Mouse (Mus musculus) ES-E14 (cell line): ENCODE measurements around the gene Fcamr. TPM values are rescaled to one million over a fixed set of nuclear protein-coding genes. Genes with fewer than 3 reads are reported as not detected.

Experiments
- DNase-seq: peaks from one replicate; pipeline ENCODE4 v3.0.0-alpha.2; 2013; ENCODE audit warnings: low read depth, low spot score
- H3K27ac ChIP-seq: 2 replicates; pipeline ENCODE4 v1.5.1; 2012; ENCODE audit warnings: low read depth, mild to moderate bottlenecking, low read length, moderate library complexity, mixed read lengths; ENCODE audit not compliant: poor library complexity, insufficient read depth, severe bottlenecking
- H3K36me3 ChIP-seq: 2 replicates; pipeline ENCODE4 v1.6.1; 2012; ENCODE audit warnings: mild to moderate bottlenecking, low read length, moderate library complexity, mixed read lengths; ENCODE audit not compliant: control insufficient read depth, poor library complexity, insufficient read depth, severe bottlenecking
- H3K4me1 ChIP-seq, 2 experiments: fragments of 150-350 bp in 1 of 2; sonication (generic) in 1 of 2; 2 replicates each; pipeline ENCODE4 v1.6.1; 2012; ENCODE audit warnings: low read length in 2 of 2, mild to moderate bottlenecking in 1 of 2, mixed read lengths in 1 of 2; ENCODE audit not compliant: control insufficient read depth in 2 of 2, insufficient read depth in 2 of 2, poor library complexity in 1 of 2
- H3K4me3 ChIP-seq, 2 experiments: fragments of 150-350 bp in 1 of 2; sonication (generic) in 1 of 2; 2 replicates each; pipeline ENCODE4 v1.5.1; 2012; ENCODE audit warnings: low read length in 2 of 2, low read depth in 1 of 2, mild to moderate bottlenecking in 1 of 2, mixed read lengths in 1 of 2; ENCODE audit not compliant: insufficient read depth in 1 of 2, poor library complexity in 1 of 2, severe bottlenecking in 1 of 2
- H3K9ac ChIP-seq: 2 replicates; pipeline ENCODE4 v1.6.1; 2012; ENCODE audit warnings: low read depth, mild to moderate bottlenecking, low read length, mixed read lengths; ENCODE audit not compliant: poor library complexity, insufficient read depth, severe bottlenecking
- H3K9me3 ChIP-seq: fragments of 150-350 bp; sonication (generic); 2 replicates; pipeline ENCODE4 v1.6.1; 2012; ENCODE audit warnings: low read depth, mild to moderate bottlenecking, low read length; ENCODE audit not compliant: control insufficient read depth, insufficient read depth
- CHD2 ChIP-seq: IDR thresholded peaks from 2 replicates; pipeline ENCODE4 v1.6.1; 2014; ENCODE audit warnings: mild to moderate bottlenecking, low read depth, low read length, inconsistent platforms
- HCFC1 ChIP-seq: IDR thresholded peaks from 2 replicates; pipeline ENCODE4 v1.6.1; 2012; ENCODE audit warnings: low read length, inconsistent platforms, borderline replicate concordance; ENCODE audit not compliant: insufficient read depth
- MAFK ChIP-seq: IDR thresholded peaks from 2 replicates; pipeline ENCODE4 v1.6.1; 2014; ENCODE audit warnings: mild to moderate bottlenecking, low read depth, low read length, inconsistent platforms; ENCODE audit not compliant: insufficient read depth
- ZC3H11A ChIP-seq: IDR thresholded peaks from 2 replicates; pipeline ENCODE4 v1.6.1; 2012; ENCODE audit warnings: low read depth, mild to moderate bottlenecking, inconsistent platforms, low read length, borderline replicate concordance
- ZNF384 ChIP-seq: IDR thresholded peaks from 2 replicates; pipeline ENCODE4 v1.6.1; 2012; ENCODE audit warnings: low read depth, low read length, inconsistent platforms
- in situ Hi-C, 2 experiments: fragments of 600-800 bp; cut with MboI; formaldehyde crosslinking; loops; one replicate each; pipeline ENCODE4 v1.15.1; 2025; ENCODE audit warnings: low sequenced_read_pairs in 2 of 2, inconsistent platforms in 1 of 2; ENCODE audit not compliant: unreplicated experiment in 2 of 2
- total RNA-seq: library from RNA; depleted of rRNA; stranded (reverse); fragments of 300-350 nt; gene quantifications from 2 replicates; pipeline ENCODE4 v1.2.3, GENCODE M21; 2012

Fcamr gene
- total RNA-seq, 1 experiment = 0.09 TPM

DNA sequence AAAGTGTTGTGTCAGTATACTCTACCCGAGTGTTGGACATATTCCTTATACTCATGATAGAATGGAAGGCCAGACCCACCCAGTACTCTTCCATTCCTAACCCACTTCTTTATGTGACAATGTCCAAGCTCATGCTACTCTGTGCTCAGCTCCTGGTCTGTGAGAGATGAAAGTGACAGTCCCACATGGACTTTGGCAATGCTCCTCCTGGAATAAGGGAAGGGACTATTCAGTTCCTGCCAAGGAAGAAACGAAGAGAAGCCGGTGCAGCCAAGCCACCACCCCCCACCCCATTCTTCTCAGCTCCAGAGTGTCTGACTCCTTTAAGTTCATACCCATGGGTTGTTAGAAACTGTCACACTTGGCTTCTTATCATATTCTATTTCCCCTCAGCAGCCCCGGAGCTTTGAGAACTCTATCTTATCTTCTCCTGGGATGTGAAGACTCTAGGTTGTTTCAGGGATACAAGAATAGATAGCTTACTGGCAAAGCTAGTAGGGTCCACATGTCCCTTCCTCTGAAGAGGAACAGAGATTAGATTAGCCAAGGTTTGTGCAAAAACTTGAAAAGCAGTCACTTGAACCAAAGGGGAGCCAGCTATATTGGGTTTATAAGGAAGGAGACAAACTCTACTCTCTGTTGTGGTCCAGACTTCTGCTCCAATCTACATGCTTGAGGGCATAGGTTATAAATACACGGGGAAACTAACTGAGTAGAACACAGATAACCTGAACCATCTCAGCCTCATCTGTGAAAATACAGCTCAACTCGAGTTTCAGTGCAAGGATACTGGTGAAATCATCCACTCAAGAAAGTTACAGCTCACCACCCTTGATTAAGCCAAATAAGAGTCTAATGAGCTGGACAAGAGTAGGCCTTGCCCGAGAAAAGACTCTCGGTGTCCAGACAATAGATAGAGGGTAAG is 29.5 kb downstream of the Fcamr start:
- H3K4me1 ChIP-seq = no peaks in the 10 kb centered on the region
- H3K9me3 ChIP-seq = no peaks in the 10 kb centered on the region
- no peak overlapping the region for H3K9ac ChIP-seq
- no peaks in the 10 kb centered on the region for H3K36me3 ChIP-seq
- no peak overlapping the region for H3K4me3 ChIP-seq
- no peak for TF ChIP-seq CHD2
- TF ChIP-seq HCFC1 = no peak
- no peak for TF ChIP-seq ZNF384
- no peak for TF ChIP-seq MAFK
- no peak for TF ChIP-seq ZC3H11A
- in situ Hi-C loops = no loop called here
- no peak for DNase-seq
- no peak overlapping the region for H3K27ac ChIP-seq

DNA sequence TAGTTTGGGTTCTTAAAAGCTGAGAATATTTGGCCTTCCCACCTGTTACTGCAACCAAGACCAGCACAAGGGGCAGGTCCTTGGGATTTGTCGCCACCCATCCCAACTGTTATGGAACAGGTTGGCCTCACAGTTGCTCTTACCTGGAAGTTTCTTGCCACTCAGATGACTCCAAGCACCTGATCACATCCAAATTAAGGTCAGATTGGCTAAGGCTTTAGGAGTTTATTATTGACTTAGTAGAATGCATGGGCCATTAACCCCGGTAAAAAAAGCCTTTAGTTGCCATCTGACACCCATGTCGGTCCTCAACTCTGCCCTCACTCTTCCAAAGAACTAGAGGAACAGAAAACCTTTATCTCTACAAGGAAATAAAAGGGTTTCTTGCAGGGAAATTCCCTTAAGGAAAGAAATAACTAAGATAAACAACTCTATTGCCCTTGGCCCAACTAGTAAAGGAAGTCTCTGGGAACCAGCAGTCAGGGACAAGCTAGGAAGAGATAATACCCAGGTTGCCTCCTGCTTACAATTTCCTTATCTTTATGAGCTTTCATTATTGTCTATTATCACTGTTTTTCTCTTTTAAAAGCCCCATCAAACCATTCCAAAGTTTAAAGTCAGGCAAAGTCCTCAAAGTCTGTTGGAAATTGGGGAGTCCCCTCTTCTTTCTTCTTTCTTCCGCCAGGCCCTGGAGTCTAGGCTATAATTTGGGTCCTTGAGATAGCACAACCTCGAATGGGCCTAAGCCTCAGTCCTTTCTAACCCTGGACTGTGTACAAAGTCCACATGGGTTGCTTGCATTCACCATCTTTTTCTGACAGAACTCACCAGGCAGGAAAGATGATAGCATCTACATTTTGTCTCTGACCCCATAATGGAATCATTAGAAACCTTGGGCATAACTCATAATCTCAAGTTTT is 31.8 kb downstream of the Fcamr start:
- H3K4me3 ChIP-seq = no peak overlapping the region
- no peaks in the 10 kb centered on the region for H3K9me3 ChIP-seq
- no peak overlapping the region for H3K27ac ChIP-seq
- in situ Hi-C loops = no loop called here
- no peak for DNase-seq
- no peaks in the 10 kb centered on the region for H3K4me1 ChIP-seq
- H3K9ac ChIP-seq = no peak overlapping the region
- no peaks in the 10 kb centered on the region for H3K36me3 ChIP-seq
- no peak for TF ChIP-seq MAFK

DNA sequence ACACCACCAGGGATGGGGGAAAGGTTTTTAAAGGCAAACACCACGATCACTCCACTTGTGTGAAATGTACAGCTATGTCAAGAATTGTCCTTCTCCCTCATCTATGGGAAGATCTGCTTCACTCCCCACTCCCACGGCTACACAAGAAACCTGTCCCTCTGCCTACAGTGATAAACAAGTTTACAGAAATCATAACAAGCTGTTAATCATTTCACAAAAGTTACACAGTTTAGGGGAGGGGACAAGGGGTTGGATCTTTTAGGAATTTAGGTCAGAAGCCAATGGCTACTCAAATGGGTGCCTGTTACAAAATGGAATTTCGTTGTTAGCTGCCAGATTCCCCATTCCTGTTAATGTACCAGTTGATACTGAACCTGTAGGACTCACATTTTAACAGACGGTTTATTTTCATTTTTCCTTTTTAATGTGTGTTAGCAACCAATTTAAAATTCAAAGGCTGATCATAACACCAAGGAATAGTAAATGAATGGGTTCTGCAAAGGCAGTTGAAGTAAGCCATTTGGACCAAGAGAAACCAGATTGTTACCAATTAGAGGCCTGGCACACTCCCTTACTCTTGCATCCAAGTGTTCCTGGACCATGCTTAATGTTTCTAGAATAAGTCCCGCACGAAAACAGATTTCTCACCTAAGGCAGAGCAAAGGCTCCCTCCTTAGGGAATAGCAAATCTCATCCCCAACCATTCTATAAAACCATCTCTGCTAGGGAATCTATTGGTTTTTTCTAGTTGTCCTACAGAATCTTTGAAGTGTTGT is 34.6 kb downstream of the Fcamr start:
- H3K9me3 ChIP-seq = no peaks in the 10 kb centered on the region
- in situ Hi-C loops = no loop called here
- H3K36me3 ChIP-seq = no peaks in the 10 kb centered on the region
- H3K4me1 ChIP-seq = no peaks in the 10 kb centered on the region
- DNase-seq = no peak
- no peak overlapping the region for H3K9ac ChIP-seq
- no peak overlapping the region for H3K4me3 ChIP-seq
- TF ChIP-seq HCFC1 = no peak
- TF ChIP-seq MAFK = no peak
- no peak for TF ChIP-seq CHD2
- no peak for TF ChIP-seq ZC3H11A
- TF ChIP-seq ZNF384 = no peak
- no peak overlapping the region for H3K27ac ChIP-seq

DNA sequence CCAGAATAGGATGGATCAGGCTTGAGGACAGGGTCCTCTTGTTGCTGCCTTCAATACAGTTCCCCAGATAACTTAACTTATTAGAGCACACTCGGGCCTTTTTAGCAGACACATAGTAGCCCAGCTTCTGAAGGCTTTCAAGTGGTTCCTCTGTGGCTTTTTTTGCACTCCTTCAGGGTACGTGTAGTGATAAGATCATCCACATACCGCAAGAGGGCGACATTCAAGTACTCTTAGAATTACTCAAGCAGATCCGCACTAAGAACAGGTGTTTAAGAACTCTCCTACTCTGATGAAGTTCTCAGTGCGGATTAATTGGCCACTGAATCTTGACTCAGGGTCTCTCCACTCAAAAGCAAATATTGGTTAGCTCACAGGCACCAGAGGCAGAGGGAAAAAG is 37.6 kb downstream of the Fcamr start:
- H3K4me1 ChIP-seq = no peaks in the 10 kb centered on the region
- no peak overlapping the region for H3K9ac ChIP-seq
- H3K4me3 ChIP-seq = no peak overlapping the region
- in situ Hi-C loops = no loop called here
- DNase-seq = no peak
- H3K9me3 ChIP-seq = no peaks in the 10 kb centered on the region
- no peak overlapping the region for H3K27ac ChIP-seq
- TF ChIP-seq ZC3H11A = no peak
- TF ChIP-seq CHD2 = no peak
- no peak for TF ChIP-seq ZNF384
- TF ChIP-seq MAFK = no peak
- TF ChIP-seq HCFC1 = no peak
- no peaks in the 10 kb centered on the region for H3K36me3 ChIP-seq
